Mouse (Mus musculus): Measurements from ENCODE around the gene Casq1. TPM values are rescaled to one million over a fixed set of nuclear protein-coding genes. Genes with fewer than 3 reads are reported as not detected.

Casq1 gene
- total RNA-seq, 2 experiments from 2014 or later = 4,749 to 5,131 TPM

GRCm38 (mm10) chr1:172186401-172187289 lies 33.0 kb downstream of the Casq1 start:
- DNase-seq = no peak
- intact Hi-C loops (cut with DNase I) = no loop called here

GRCm38 (mm10) chr1:172183915-172184314 lies 35.8 kb downstream of the Casq1 start:
- DNase-seq = no peak
- intact Hi-C loops (cut with DNase I) = no loop called here

GRCm38 (mm10) chr1:172183056-172183455 lies 36.6 kb downstream of the Casq1 start:
- no peak for DNase-seq

GRCm38 (mm10) chr1:172181777-172182176 lies 37.9 kb downstream of the Casq1 start:
- DNase-seq = no peak
- intact Hi-C loops (cut with DNase I) = no loop called here

More at GRCm38 (mm10) chr1:172183056-172183455, 36.6 kb downstream of the Casq1 start:
- intact Hi-C loops (cut with DNase I) = no loop called here

- intact Hi-C loops (cut with DNase I) = no loop called here
- no peak for DNase-seq
Observed at GRCm38 (mm10) chr1:172180881-172181280, 38.8 kb downstream of the Casq1 start.

GRCm38 (mm10) chr1:172179102-172179501 lies 40.6 kb downstream of the Casq1 start:
- intact Hi-C loops (cut with DNase I) = no loop called here
- DNase-seq = no peak

GRCm38 (mm10) chr1:172177791-172178190 lies 41.9 kb downstream of the Casq1 start:
- no peak for DNase-seq
- intact Hi-C loops (cut with DNase I) = no loop called here

- no peak for DNase-seq
- intact Hi-C loops (cut with DNase I) = no loop called here
Observed at GRCm38 (mm10) chr1:172173181-172173580, 46.5 kb downstream of the Casq1 start.

- intact Hi-C loops (cut with DNase I) = no loop called here
- no peak for DNase-seq
Observed at GRCm38 (mm10) chr1:172172381-172172780, 47.3 kb downstream of the Casq1 start.

GRCm38 (mm10) chr1:172169809-172170208 lies 49.9 kb downstream of the Casq1 start:
- intact Hi-C loops (cut with DNase I) = no loop called here
- no peak for DNase-seq

- intact Hi-C loops (cut with DNase I) = no loop called here
Observed at GRCm38 (mm10) chr1:172167911-172168310, 51.8 kb downstream of the Casq1 start.

GRCm38 (mm10) chr1:172162959-172163358 lies 56.7 kb downstream of the Casq1 start:
- intact Hi-C loops (cut with DNase I) = loop anchor here (5.0 kb wide), 1 partner anchor 84 kb away; no protein-coding TSS in a partner anchor
- DNase-seq = no peak

More at GRCm38 (mm10) chr1:172167911-172168310, 51.8 kb downstream of the Casq1 start:
- DNase-seq = no peak

GRCm38 (mm10) chr1:172162009-172162408 lies 57.7 kb downstream of the Casq1 start:
- intact Hi-C loops (cut with DNase I) = loop anchor here (5.0 kb wide), 1 partner anchor 85 kb away; no protein-coding TSS in a partner anchor

GRCm38 (mm10) chr1:172160508-172160907 lies 59.2 kb downstream of the Casq1 start:
- intact Hi-C loops (cut with DNase I) = loop anchor here (5.0 kb wide), 1 partner anchor 87 kb away; no protein-coding TSS in a partner anchor

More at GRCm38 (mm10) chr1:172162009-172162408, 57.7 kb downstream of the Casq1 start:
- DNase-seq = no peak

GRCm38 (mm10) chr1:172159970-172160369 lies 59.7 kb downstream of the Casq1 start:
- intact Hi-C loops (cut with DNase I) = loop anchor here (5.0 kb wide), 1 partner anchor 87 kb away; no protein-coding TSS in a partner anchor
- no peak for DNase-seq

More at GRCm38 (mm10) chr1:172160508-172160907, 59.2 kb downstream of the Casq1 start:
- no peak for DNase-seq

Other genes starting within 250 kb of the Casq1 start
- gene Vangl2, start 191.4 kb downstream of the Casq1 start, total RNA-seq (2021) = 1 to 10 TPM; 1.4 TPM
- gene Nhlh1, start 162.3 kb downstream of the Casq1 start, total RNA-seq (2021) = not detected
- gene Copa, start 137.3 kb downstream of the Casq1 start, total RNA-seq (2021) = 10 to 100 TPM; 67.9 to 80.5 TPM
- 10 to 100 TPM; 25.1 to 28.8 TPM for gene Ncstn, start 137.1 kb downstream of the Casq1 start, total RNA-seq (2021)
- gene Pex19, start 93.1 kb downstream of the Casq1 start, total RNA-seq (2021) = 10 to 100 TPM; 73.9 to 77.5 TPM
- gene Dcaf8, start 71.8 kb downstream of the Casq1 start, total RNA-seq (2021) = 100 to 1,000 TPM; 165 to 181 TPM
- 10 to 100 TPM; 22.5 to 28.4 TPM for gene Pea15a, start 13.1 kb downstream of the Casq1 start, total RNA-seq (2021)
- gene Atp1a4, start 38.5 kb upstream of the Casq1 start, total RNA-seq (2021) = under 1 TPM; 0.51 to 0.72 TPM
- gene Igsf8, start 41.8 kb upstream of the Casq1 start, total RNA-seq (2021) = 1 to 10 TPM; 8.4 to 9.8 TPM
- gene Atp1a2, start 78.2 kb upstream of the Casq1 start, total RNA-seq (2021) = 1,000 to 10,000 TPM in 1 of 2 experiments, 100 to 1,000 TPM in 1; 930 to 1,020 TPM
- not detected for gene Kcnj9, start 109.5 kb upstream of the Casq1 start, total RNA-seq (2021)
- not detected for gene Kcnj10, start 121.3 kb upstream of the Casq1 start, total RNA-seq (2021)
- gene Pigm, start 156.7 kb upstream of the Casq1 start, total RNA-seq (2021) = 1 to 10 TPM; 3.3 to 4.0 TPM

Data from gastrocnemius, postnatal 36 days (tissue).